Mouse (Mus musculus) neural tube, embryonic 11.5 days (tissue): Measurements from ENCODE around the gene Acot13. TPM values are rescaled to one million over a fixed set of nuclear protein-coding genes. Genes with fewer than 3 reads are reported as not detected.

ENCODE experiments used
- ATAC-seq: fragments of 200-750 bp; cut with Nextera tagmentation; 2 replicates; pipeline ENCODE4 v1.8.0; 2017; ENCODE audit warnings: moderate number of reproducible peaks, mild to moderate bottlenecking, moderate TSS enrichment, moderate library complexity; ENCODE audit not compliant: insufficient read depth, low FRiP score, low TSS enrichment
- DNase-seq: peaks from one replicate; pipeline ENCODE4 v3.0.0-alpha.2; 2015; ENCODE audit warnings: low spot score
- H3K27ac ChIP-seq: fragments of 300-500 bp; sonication (generic); 2 replicates; pipeline ENCODE4 v1.5.1; 2014; ENCODE audit warnings: low read depth, mild to moderate bottlenecking, low read length
- H3K27me3 ChIP-seq: fragments of 300-500 bp; sonication (generic); 2 replicates; pipeline ENCODE4 v1.6.1; 2014; ENCODE audit warnings: mild to moderate bottlenecking, low read length, mixed read lengths; ENCODE audit not compliant: control insufficient read depth, insufficient read depth
- H3K36me3 ChIP-seq: fragments of 300-500 bp; sonication (generic); 2 replicates; pipeline ENCODE4 v1.6.1; 2014; ENCODE audit warnings: mild to moderate bottlenecking, low read length, moderate library complexity, mixed read lengths; ENCODE audit not compliant: control insufficient read depth, insufficient read depth
- H3K4me1 ChIP-seq: fragments of 300-500 bp; sonication (generic); 2 replicates; pipeline ENCODE4 v1.6.1; 2014; ENCODE audit warnings: low read length, mixed read lengths; ENCODE audit not compliant: control insufficient read depth, insufficient read depth
- H3K4me2 ChIP-seq: fragments of 300-500 bp; sonication (generic); 2 replicates; pipeline ENCODE4 v1.6.1; 2014; ENCODE audit warnings: low read depth, mild to moderate bottlenecking, moderate library complexity
- H3K4me3 ChIP-seq: fragments of 300-500 bp; sonication (generic); 2 replicates; pipeline ENCODE4 v1.5.1; 2014; ENCODE audit warnings: low read depth, low read length
- H3K9ac ChIP-seq: fragments of 300-500 bp; sonication (generic); 2 replicates; pipeline ENCODE4 v1.6.1; 2014; ENCODE audit warnings: mild to moderate bottlenecking, low read length
- H3K9me3 ChIP-seq: fragments of 300-500 bp; sonication (generic); 2 replicates; pipeline ENCODE4 v1.6.1; 2016; ENCODE audit warnings: low read length; ENCODE audit not compliant: control insufficient read depth
- WGBS: fragments of 180-500 bp; shearing (Covaris S2); extraction: QIAGEN DNeasy Blood & Tissue Kit; methylation state at CpG from one replicate; pipeline ENCODE4 v1.1.7; 2014; 5-methylcytosine and 5-hydroxymethylcytosine counted together
- polyA plus RNA-seq: library from polyadenylated mRNA; unstranded; fragments of >200 nt; fragmentation: Nextera tagmentation; extraction: Ambion mirVana; gene quantifications from 2 replicates; pipeline ENCODE4 v1.2.1, GENCODE M21; 2014

Gene Acot13
- polyA plus RNA-seq, 1 experiment from 2014 or later = 48.5 TPM

- 63% methylated on average over 4 of the region's 4 CpGs for WGBS
- Histone ChIP-seq H3K27me3 (no peaks in the 10 kb centered on the region), H3K9me3 (no peaks in the 10 kb centered on the region), H3K36me3 (peaks cover 6% of the 10 kb centered on the region; the same call in 1 of the 2 replicates), H3K27ac (no peak overlapping the region), H3K9ac (no peak overlapping the region), H3K4me2 (no peak overlapping the region), H3K4me1 (no peaks in the 10 kb centered on the region), H3K4me3 (no peak overlapping the region)
- DNase-seq (no peak), ATAC-seq (peak; percentile 54)
These were observed 14.9 kb downstream of the Acot13 start for GRCm38 (mm10) chr13:24816125-24817092.

- H3K4me1 ChIP-seq = no peaks in the 10 kb centered on the region
- no peak overlapping the region for H3K4me3 ChIP-seq
- H3K9me3 ChIP-seq = no peaks in the 10 kb centered on the region
- peaks cover 12% of the 10 kb centered on the region for H3K36me3 ChIP-seq
- WGBS = 96% methylated on average over 1 of the region's 1 CpGs
- no peaks in the 10 kb centered on the region for H3K27me3 ChIP-seq
- no peak overlapping the region for H3K27ac ChIP-seq
- no peak overlapping the region for H3K9ac ChIP-seq
- ATAC-seq = no peak
- no peak for DNase-seq
- H3K4me2 ChIP-seq = no peak overlapping the region
These were observed 16.7 kb downstream of the Acot13 start for GRCm38 (mm10) chr13:24814616-24815015.

- H3K36me3 ChIP-seq = peaks cover 12% of the 10 kb centered on the region
- DNase-seq (no peak), ATAC-seq (no peak)
- no peaks in the 10 kb centered on the region for H3K27me3 ChIP-seq
- no peak overlapping the region for H3K27ac ChIP-seq
- no peak overlapping the region for H3K4me3 ChIP-seq
- no peak overlapping the region for H3K9ac ChIP-seq
- no peaks in the 10 kb centered on the region for H3K4me1 ChIP-seq
- no peak overlapping the region for H3K4me2 ChIP-seq
- H3K9me3 ChIP-seq = no peaks in the 10 kb centered on the region
- WGBS = 95% methylated on average over 2 of the region's 2 CpGs
These were observed 18.8 kb downstream of the Acot13 start for GRCm38 (mm10) chr13:24812521-24812920.

GRCm38 (mm10) chr13:24806079-24806478 is 25.3 kb downstream of the Acot13 start:
- H3K36me3 ChIP-seq = peaks cover 4% of the 10 kb centered on the region; the same call in 1 of the 2 replicates
- H3K27me3 ChIP-seq = no peaks in the 10 kb centered on the region
- ATAC-seq (no peak), DNase-seq (no peak)
- H3K27ac ChIP-seq = no peak overlapping the region
- H3K4me3 ChIP-seq = no peak overlapping the region
- H3K4me2 ChIP-seq = no peak overlapping the region
- H3K9me3 ChIP-seq = no peaks in the 10 kb centered on the region
- H3K9ac ChIP-seq = no peak overlapping the region
- peaks cover 5% of the 10 kb centered on the region; the same call in 1 of the 2 replicates for H3K4me1 ChIP-seq

- H3K4me2 ChIP-seq = peak overlapping the region; percentile 71
- DNase-seq = no peak
- no peak for ATAC-seq
- no peaks in the 10 kb centered on the region for H3K9me3 ChIP-seq
- H3K9ac ChIP-seq = no peak overlapping the region
- 46% methylated on average over 2 of the region's 2 CpGs for WGBS
- no peak overlapping the region for H3K27ac ChIP-seq
- H3K27me3 ChIP-seq = no peaks in the 10 kb centered on the region
- H3K4me3 ChIP-seq = peak overlapping the region; percentile 97
- peaks cover 5% of the 10 kb centered on the region; the same call in 1 of the 2 replicates for H3K4me1 ChIP-seq
- H3K36me3 ChIP-seq = no peaks in the 10 kb centered on the region
These were observed 28.1 kb downstream of the Acot13 start for GRCm38 (mm10) chr13:24803196-24803595.

GRCm38 (mm10) chr13:24802131-24802691 is 29.1 kb downstream of the Acot13 start:
- under 1% methylated on average over 26 of the region's 26 CpGs for WGBS
- H3K4me1 ChIP-seq = peaks cover 5% of the 10 kb centered on the region; the same call in 1 of the 2 replicates
- H3K27ac ChIP-seq = peak overlapping the region; percentile 98
- no peak for ATAC-seq
- peak overlapping the region; percentile 97 for H3K4me3 ChIP-seq
- no peaks in the 10 kb centered on the region for H3K36me3 ChIP-seq
- no peaks in the 10 kb centered on the region for H3K27me3 ChIP-seq
- H3K9me3 ChIP-seq = no peaks in the 10 kb centered on the region
- peak; percentile 53 for DNase-seq
- peak overlapping the region; percentile 95 for H3K9ac ChIP-seq
- peak overlapping the region; percentile 71 for H3K4me2 ChIP-seq

GRCm38 (mm10) chr13:24801308-24801921 is 29.9 kb downstream of the Acot13 start, which contains the start of gene BC005537:
BC005537 (plus strand) TSS chr13:24801657.
- DNase-seq (peak; percentile 75), ATAC-seq (peak; percentile 64)
- no peaks in the 10 kb centered on the region for H3K36me3 ChIP-seq
- no peaks in the 10 kb centered on the region for H3K27me3 ChIP-seq
- H3K9ac ChIP-seq = peak within 1 kb of the TSS; percentile 95
- H3K4me1 ChIP-seq = peaks cover 5% of the 10 kb centered on the region; the same call in 1 of the 2 replicates
- peak within 1 kb of the TSS; percentile 98 for H3K27ac ChIP-seq
- no peaks in the 10 kb centered on the region for H3K9me3 ChIP-seq
- H3K4me3 ChIP-seq = peak within 1 kb of the TSS; percentile 97
- peak within 1 kb of the TSS; percentile 71 for H3K4me2 ChIP-seq
- under 1% methylated on average over 63 of the region's 74 CpGs for WGBS

- ATAC-seq = peak; percentile 97
- Histone ChIP-seq H3K4me1 (peaks cover 5% of the 10 kb centered on the region; the same call in 1 of the 2 replicates), H3K27ac (peak overlapping the region; percentile 98), H3K9me3 (no peaks in the 10 kb centered on the region), H3K4me2 (peak overlapping the region; percentile 71), H3K36me3 (no peaks in the 10 kb centered on the region), H3K4me3 (peak overlapping the region; percentile 97), H3K9ac (peak overlapping the region; percentile 95), H3K27me3 (no peaks in the 10 kb centered on the region)
- DNase-seq = peak; percentile 96
- WGBS = under 1% methylated on average over 42 of the region's 42 CpGs
These were observed 30.5 kb downstream of the Acot13 start for GRCm38 (mm10) chr13:24800674-24801307.
